ENCODE assay signal across 6 mouse cellular contexts in the genomic region with DNA sequence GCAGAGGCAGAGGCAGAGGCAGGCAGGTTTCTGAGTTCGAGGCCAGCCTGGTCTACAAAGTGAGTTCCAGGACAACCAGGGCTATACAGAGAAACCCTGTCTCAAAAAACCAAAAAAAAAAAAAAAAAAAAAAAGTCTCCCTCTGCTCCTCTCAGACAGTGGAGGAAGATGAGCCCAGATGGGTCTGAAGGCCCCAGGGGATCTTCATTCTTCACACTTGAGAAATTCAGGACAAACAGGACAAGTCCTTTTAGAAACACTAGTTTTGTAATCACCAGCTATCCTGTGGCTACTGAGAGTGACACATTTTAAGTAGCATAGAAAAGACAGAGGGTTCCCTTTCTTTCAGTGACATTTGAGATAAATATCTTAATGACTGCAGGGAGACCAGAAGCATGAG.
DNase-seq lines count a peak whose midpoint lies in the region; ATAC-seq lines count a peak whose summit lies in the region.
"Not testable (repeated sequence)": the region's sequence is repeated elsewhere in the genome, so short reads cannot be mapped to it uniquely, and the experiment has no call there.

No protein-coding gene starts in this region.

- ATAC-seq in kidney, embryonic 14.5 days (ENCODE audit: low FRiP score, low TSS enrichment) = not testable (repeated sequence)

- H3K9me3 ChIP-seq in heart, embryonic 10.5 days; kidney, embryonic 14.5 days (ENCODE audit: control insufficient read depth, low read length); limb, embryonic 10.5 days (replicated peaks): not testable (repeated sequence)

- peak overlapping the region; percentile 39; the same call in 1 of the 2 replicates for H3K27ac ChIP-seq in heart, embryonic 10.5 days
- peak overlapping the region; percentile 57; the same call in 1 of the 2 replicates for H3K27ac ChIP-seq in kidney, embryonic 14.5 days (ENCODE audit: low read depth, low read length)
- H3K27ac ChIP-seq in limb, embryonic 10.5 days = peak overlapping the region; percentile 37

- H3K27me3 ChIP-seq in heart, embryonic 10.5 days (ENCODE audit: insufficient read depth, poor library complexity, severe bottlenecking); kidney, embryonic 14.5 days (ENCODE audit: control insufficient read depth, insufficient read depth, low read length); limb, embryonic 10.5 days (ENCODE audit: low read depth, poor library complexity, severe bottlenecking): not testable (repeated sequence)

- H3K4me3 ChIP-seq in heart, embryonic 10.5 days; kidney, embryonic 14.5 days (ENCODE audit: low read length); limb, embryonic 10.5 days: not testable (repeated sequence)

- peak; percentile 8 for DNase-seq in 416B (ENCODE audit: low read depth)
- peak; percentile 6 for DNase-seq in adipocyte (ENCODE audit: low spot score)
- DNase-seq in fat pad, adult 2 months (ENCODE audit: extremely low read depth, low read depth, low spot score) = peak; percentile 42
- not testable (repeated sequence) for DNase-seq in heart, embryonic 10.5 days (ENCODE audit: low spot score); limb, embryonic 10.5 days (ENCODE audit: low spot score)

- not testable (repeated sequence) for H3K9ac ChIP-seq in kidney, embryonic 14.5 days (ENCODE audit: low read depth, low read length)

- WGBS in heart, embryonic 10.5 days = 70% methylated on average over 1 of the region's 1 CpGs
- no CpG with 5 or more reads among the region's 1 CpGs for WGBS in kidney, embryonic 14.5 days
- WGBS in limb, embryonic 10.5 days = 94% methylated on average over 1 of the region's 1 CpGs

- H3K4me1 ChIP-seq in heart, embryonic 10.5 days = peaks cover 75% of the 10 kb centered on the region
- peaks cover 38% of the 10 kb centered on the region for H3K4me1 ChIP-seq in kidney, embryonic 14.5 days (ENCODE audit: control insufficient read depth, insufficient read depth, low read length)
- peaks cover 87% of the 10 kb centered on the region for H3K4me1 ChIP-seq in limb, embryonic 10.5 days

- H3K4me2 ChIP-seq in kidney, embryonic 14.5 days (replicated peaks; ENCODE audit: low read depth, low read length) = not testable (repeated sequence)

- H3K36me3 ChIP-seq in heart, embryonic 10.5 days; kidney, embryonic 14.5 days (ENCODE audit: control insufficient read depth, insufficient read depth, low read length): not testable (repeated sequence)
- peaks cover 25% of the 10 kb centered on the region for H3K36me3 ChIP-seq in limb, embryonic 10.5 days
